7 mouse cellular contexts compared by ENCODE assay signal in genomic region chr2:137116025-137116674, GRCm38 (mm10). TPM values are rescaled to one million over a fixed set of nuclear protein-coding genes. Genes with fewer than 3 reads are reported as not detected.
DNase-seq lines count a peak whose midpoint lies in the region; ATAC-seq and TF ChIP-seq lines count a peak whose summit lies in the region.

TSS of gene Jag1 (minus strand) at chr2:137116644.

- peak; percentile 12 for DNase-seq in CD4-positive helper T cell, adult 2 months (ENCODE audit: low read depth, low spot score)
- no peak for DNase-seq in Patski (ENCODE audit: low read depth, low spot score)
- peak; percentile 64 to 65 for DNase-seq in heart, postnatal 14 days
- peak; percentile 24 for DNase-seq in large intestine, adult 2 months (ENCODE audit: low read depth, low spot score)
- DNase-seq in right cerebral cortex, postnatal 25 days: peak; percentile 36

- peak within 1 kb of the TSS; percentile 97 for H3K27ac ChIP-seq in embryonic fibroblast, embryonic 13.5 days (ENCODE audit: insufficient read depth, low read length)
- H3K27ac ChIP-seq in macrophage: no peak within 1 kb of the TSS

- no peak for TF ChIP-seq POLR2A in embryonic fibroblast, embryonic 13.5 days (IDR thresholded peaks at IDR 0.05; ENCODE audit: low read depth, low read length)

- H3K4me1 ChIP-seq in embryonic fibroblast, embryonic 13.5 days (ENCODE audit: control insufficient read depth, insufficient read depth, low read length): no peaks in the 10 kb centered on the region

- no peaks in the 10 kb centered on the region for H3K36me3 ChIP-seq in macrophage (ENCODE audit: inconsistent target)

- H3K27me3 ChIP-seq in Patski: no peaks in the 10 kb centered on the region

- H3K79me2 ChIP-seq in macrophage (ENCODE audit: inconsistent target): peaks cover 6% of the 10 kb centered on the region; the same call in 1 of the 2 replicates

- CTCF ChIA-PET in Patski (lab: Charles Lee): interaction anchor here (0.7 to 6.2 kb wide), 4 partner anchors 14 to 616 kb away, joined by 3 to 32 read pairs (median 4); no protein-coding TSS in a partner anchor

- in situ Hi-C loops in Patski (cut with MboI; ENCODE audit: low pct_unique_long_range_greater_than_20kb): loop anchor here (5.0 to 10.0 kb wide), 5 partner anchors 299 to 821 kb away; no protein-coding TSS in a partner anchor

- POLR2A ChIA-PET in Patski (lab: Charles Lee): interaction anchor here (0.6 to 1.1 kb wide), 3 partner anchors 18 to 616 kb away, joined by 3 read pairs; no protein-coding TSS in a partner anchor

- intact Hi-C loops in heart, postnatal 14 days (cut with DNase I): loop anchor here (2.0 to 10.0 kb wide), 4 partner anchors 204 to 631 kb away; no protein-coding TSS in a partner anchor

- H3K4me3 ChIP-seq in embryonic fibroblast, embryonic 13.5 days (ENCODE audit: insufficient read depth, low read length): peak within 1 kb of the TSS; percentile 75
- H3K4me3 ChIP-seq in macrophage (ENCODE audit: inconsistent target): peak within 1 kb of the TSS; percentile 68

- WGBS in large intestine, adult 2 months: under 1% methylated on average over 59 of the region's 59 CpGs
- 1% methylated on average over 54 of the region's 59 CpGs for WGBS in macrophage (ENCODE audit: missing documents)

- ATAC-seq in Patski: no peak

- no peak for TF ChIP-seq CTCF in Patski (IDR thresholded peaks at IDR 0.05)
- no peak for TF ChIP-seq CTCF in embryonic fibroblast, embryonic 13.5 days (IDR thresholded peaks at IDR 0.05; ENCODE audit: borderline replicate concordance, insufficient read depth, low read length)

RNA-seq across cellular contexts. Expression of gene Jag1, which starts in this region (rescaled TPM):
- polyA plus RNA-seq in Patski (2021) (37.3 TPM), macrophage (2018) (0.82 to 8.8 TPM (median 2.2 TPM) in 3 replicates)
- 48.2 and 67.6 TPM in 2 replicates for polyA plus RNA-seq in embryonic fibroblast, embryonic 13.5 days (2011; ENCODE audit: insufficient read length, low read depth, missing spikeins)
- total RNA-seq in heart, postnatal 14 days (2021): 10 to 100 TPM; 15.7 to 16.0 TPM
- 2.0 and 4.2 TPM in 2 replicates for polyA plus RNA-seq in large intestine, adult 2 months (2012; rRNA removed)
- 100 to 1,000 TPM in 2 of 26 experiments, 10 to 100 TPM in 8, 1 to 10 TPM in 16; 1.6 to 122 (median 8.0) TPM for total RNA-seq in macrophage (2018; cell fraction: chromatin; rRNA removed)
- 10 to 100 TPM in 3 of 26 experiments, 1 to 10 TPM in 14, under 1 TPM in 9; 0.34 to 42.9 (median 1.8) TPM for total RNA-seq in macrophage (2018; cell fraction: cytosol; rRNA removed)
- total RNA-seq in macrophage (2018; cell fraction: nucleus; rRNA removed): 10 to 100 TPM in 12 of 26 experiments, 1 to 10 TPM in 14; 1.1 to 76.2 (median 8.0) TPM
